Mouse (Mus musculus): ENCODE measurements around the gene Gm42517. TPM values are rescaled to one million over a fixed set of nuclear protein-coding genes. Genes with fewer than 3 reads are reported as not detected.

The Gm42517 gene
- 0.05 and 0.07 TPM in 2 replicates for polyA plus RNA-seq (2015; fragmentation: Nextera tagmentation; extraction: Ambion mirVana)

DNA sequence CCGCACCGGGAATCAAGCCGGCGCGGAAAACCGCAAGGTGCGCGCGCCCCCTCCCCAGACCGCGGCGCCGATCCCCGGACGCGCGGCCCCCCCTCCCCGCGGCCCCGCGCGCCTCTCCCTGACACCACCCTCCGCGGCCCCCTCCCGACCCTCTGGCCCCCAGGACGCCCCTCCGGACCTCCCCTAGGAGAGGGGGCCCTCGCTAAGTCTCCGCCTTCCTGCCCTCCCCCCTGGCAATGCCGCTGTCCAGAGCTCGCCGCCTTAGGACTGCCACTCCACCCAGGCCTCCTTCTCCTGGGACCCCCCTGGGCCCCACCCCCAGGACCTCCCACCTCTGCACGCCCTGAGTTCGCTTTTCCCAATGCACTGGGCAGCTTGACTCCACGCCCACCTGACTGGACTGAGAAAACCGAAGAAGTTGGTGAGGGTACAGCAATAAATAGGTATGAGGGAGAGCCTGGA, at the start of gene Gm42517:
Gm42517 (minus strand) TSS at position 52 of the 462 bp plus-strand sequence.
- peak within 1 kb of the TSS; percentile 71 for H3K4me2 ChIP-seq
- DNase-seq (no peak), ATAC-seq (ENCODE audit: low read depth) (0 out of 2 replicates have a peak, but pooled peaks have one; percentile 18)
- no peak within 1 kb of the TSS for H3K27ac ChIP-seq
- no peaks in the 10 kb centered on the region for H3K36me3 ChIP-seq
- H3K27me3 ChIP-seq = peaks cover 98% of the 10 kb centered on the region
- no peaks in the 10 kb centered on the region for H3K9me3 ChIP-seq (replicated peaks)
- WGBS (ENCODE audit: insufficient replicate concordance) = 3% methylated on average over 32 of the region's 36 CpGs
- H3K4me1 ChIP-seq (replicated peaks) = peaks cover 25% of the 10 kb centered on the region
- peak within 1 kb of the TSS; percentile 56 for H3K4me3 ChIP-seq (replicated peaks)
- H3K9ac ChIP-seq = no peak within 1 kb of the TSS

- Histone ChIP-seq H3K4me3 (replicated peaks) (no peak overlapping the region), H3K27me3 (no peaks in the 10 kb centered on the region), H3K9me3 (replicated peaks) (no peaks in the 10 kb centered on the region), H3K9ac (no peak overlapping the region), H3K36me3 (no peaks in the 10 kb centered on the region), H3K4me1 (replicated peaks) (no peaks in the 10 kb centered on the region), H3K4me2 (no peak overlapping the region), H3K27ac (no peak overlapping the region)
- DNase-seq (no peak), ATAC-seq (ENCODE audit: low read depth) (no peak)
- WGBS (ENCODE audit: insufficient replicate concordance) = 47% methylated on average over 2 of the region's 2 CpGs
Observed at GRCm38 (mm10) chr5:108414711-108415110, 47.0 kb upstream of the Gm42517 start.

DNA sequence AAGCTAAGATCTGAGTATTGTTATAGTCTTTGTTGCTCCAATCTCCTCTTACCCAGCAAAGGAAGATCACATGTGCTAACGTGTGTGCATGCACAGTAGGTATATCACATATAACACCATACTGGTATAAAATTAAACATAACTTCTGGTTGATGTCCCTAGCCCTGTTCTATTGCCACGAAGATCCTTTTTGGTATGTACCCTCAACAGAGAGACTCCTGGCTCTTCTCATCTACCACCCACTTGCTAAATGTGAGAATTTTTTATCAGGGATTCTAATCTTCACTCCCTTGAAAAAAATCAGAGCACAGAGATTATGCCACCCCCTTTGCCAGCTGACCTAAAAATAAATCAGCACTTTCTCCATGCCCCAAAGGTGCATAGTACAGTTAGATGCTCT, 39.3 kb upstream of the Gm42517 start:
- WGBS (ENCODE audit: insufficient replicate concordance) = 67% methylated on average over 2 of the region's 2 CpGs
- no peak overlapping the region for H3K4me3 ChIP-seq (replicated peaks)

GRCm38 (mm10) chr5:108405460-108405859, 37.7 kb upstream of the Gm42517 start:
- WGBS (ENCODE audit: insufficient replicate concordance) = 4% methylated on average over 1 of the region's 1 CpGs

More for the DNA sequence above, 39.3 kb upstream of the Gm42517 start:
- H3K9me3 ChIP-seq (replicated peaks) = no peaks in the 10 kb centered on the region
- ATAC-seq (ENCODE audit: low read depth) (no peak), DNase-seq (no peak)
- no peak overlapping the region for H3K27ac ChIP-seq
- no peak overlapping the region for H3K4me2 ChIP-seq
- H3K4me1 ChIP-seq (replicated peaks) = no peaks in the 10 kb centered on the region; the same call in none of the 2 replicates
- H3K27me3 ChIP-seq = no peaks in the 10 kb centered on the region
- H3K9ac ChIP-seq = no peak overlapping the region
- H3K36me3 ChIP-seq = no peaks in the 10 kb centered on the region

GRCm38 (mm10) chr5:108403453-108403852, 35.7 kb upstream of the Gm42517 start:
- DNase-seq (no peak), ATAC-seq (ENCODE audit: low read depth) (no peak)
- no peaks in the 10 kb centered on the region for H3K9me3 ChIP-seq (replicated peaks)
- peaks cover 6% of the 10 kb centered on the region for H3K4me1 ChIP-seq (replicated peaks)
- no peak overlapping the region for H3K4me3 ChIP-seq (replicated peaks)
- 32% methylated on average over 4 of the region's 4 CpGs for WGBS (ENCODE audit: insufficient replicate concordance)
- H3K9ac ChIP-seq = no peak overlapping the region
- H3K27me3 ChIP-seq = no peaks in the 10 kb centered on the region
- no peak overlapping the region for H3K4me2 ChIP-seq
- no peak overlapping the region for H3K27ac ChIP-seq
- H3K36me3 ChIP-seq = no peaks in the 10 kb centered on the region

More at GRCm38 (mm10) chr5:108405460-108405859, 37.7 kb upstream of the Gm42517 start:
- no peak overlapping the region for H3K4me3 ChIP-seq (replicated peaks)
- DNase-seq (no peak), ATAC-seq (ENCODE audit: low read depth) (peak; percentile 48; the same call in 1 of the 2 replicates)
- H3K36me3 ChIP-seq = no peaks in the 10 kb centered on the region
- H3K27ac ChIP-seq = no peak overlapping the region
- H3K9me3 ChIP-seq (replicated peaks) = no peaks in the 10 kb centered on the region
- H3K4me1 ChIP-seq (replicated peaks) = no peaks in the 10 kb centered on the region; the same call in none of the 2 replicates
- H3K27me3 ChIP-seq = no peaks in the 10 kb centered on the region
- no peak overlapping the region for H3K9ac ChIP-seq
- no peak overlapping the region for H3K4me2 ChIP-seq

DNA sequence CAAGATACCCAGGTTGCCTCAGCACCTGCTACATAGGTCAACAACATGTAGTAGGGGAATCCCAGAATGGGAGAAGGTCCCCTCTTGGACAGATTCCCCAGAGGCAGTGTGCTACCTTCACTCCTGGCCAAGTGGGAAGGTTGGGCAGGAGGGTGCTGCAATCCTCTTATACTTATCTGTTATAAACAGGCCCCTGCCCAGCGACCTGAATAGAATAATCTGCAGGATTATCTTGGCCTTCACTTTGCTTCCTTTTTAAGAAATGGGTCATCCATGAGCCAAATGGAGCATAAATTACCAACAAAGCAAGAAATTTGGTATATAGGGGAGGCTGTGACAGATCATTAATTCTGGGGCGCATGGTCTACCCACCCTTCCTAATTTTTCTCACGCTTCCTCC, 22.0 kb upstream of the Gm42517 start:
- H3K27ac ChIP-seq = no peak overlapping the region
- H3K9me3 ChIP-seq (replicated peaks) = no peaks in the 10 kb centered on the region
- no peak overlapping the region for H3K4me3 ChIP-seq (replicated peaks)
- DNase-seq = no peak
- no peaks in the 10 kb centered on the region for H3K4me1 ChIP-seq (replicated peaks)
- no peak for ATAC-seq (ENCODE audit: low read depth)
- no peak overlapping the region for H3K9ac ChIP-seq
- 55% methylated on average over 3 of the region's 3 CpGs for WGBS (ENCODE audit: insufficient replicate concordance)
- no peak overlapping the region for H3K4me2 ChIP-seq
- H3K36me3 ChIP-seq = no peaks in the 10 kb centered on the region
- H3K27me3 ChIP-seq = peaks cover 9% of the 10 kb centered on the region

DNA sequence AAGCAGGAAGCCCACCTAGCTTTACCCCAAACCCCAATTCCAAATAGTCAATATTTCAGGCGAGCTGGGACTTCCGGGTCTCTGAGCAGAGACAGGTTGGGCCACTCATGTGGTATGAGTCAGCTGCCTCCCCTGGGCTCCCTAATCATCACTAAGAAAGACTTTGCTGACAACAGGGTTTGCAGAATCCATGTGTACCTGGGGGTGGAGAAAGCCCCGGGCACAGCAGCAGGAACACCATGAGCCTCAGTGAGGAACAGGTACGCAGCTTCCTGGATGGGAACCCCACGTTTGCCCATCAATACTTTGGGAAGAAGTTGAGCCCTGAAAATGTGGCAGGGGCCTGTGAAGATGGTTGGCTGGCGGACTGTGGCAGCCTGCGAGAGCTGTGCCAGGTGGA, 20.5 kb upstream of the Gm42517 start, which contains the start of gene Pde6b:
Pde6b (plus strand) TSS at position 191 of the 400 bp plus-strand sequence.
- Histone ChIP-seq H3K4me2 (no peak within 1 kb of the TSS), H3K4me3 (replicated peaks) (no peak within 1 kb of the TSS), H3K9ac (no peak within 1 kb of the TSS), H3K9me3 (replicated peaks) (no peaks in the 10 kb centered on the region), H3K4me1 (replicated peaks) (no peaks in the 10 kb centered on the region), H3K27me3 (peaks cover 9% of the 10 kb centered on the region), H3K36me3 (no peaks in the 10 kb centered on the region), H3K27ac (no peak within 1 kb of the TSS)
- WGBS (ENCODE audit: insufficient replicate concordance) = 52% methylated on average over 7 of the region's 7 CpGs
- no peak for DNase-seq
- ATAC-seq (ENCODE audit: low read depth) = no peak

DNA sequence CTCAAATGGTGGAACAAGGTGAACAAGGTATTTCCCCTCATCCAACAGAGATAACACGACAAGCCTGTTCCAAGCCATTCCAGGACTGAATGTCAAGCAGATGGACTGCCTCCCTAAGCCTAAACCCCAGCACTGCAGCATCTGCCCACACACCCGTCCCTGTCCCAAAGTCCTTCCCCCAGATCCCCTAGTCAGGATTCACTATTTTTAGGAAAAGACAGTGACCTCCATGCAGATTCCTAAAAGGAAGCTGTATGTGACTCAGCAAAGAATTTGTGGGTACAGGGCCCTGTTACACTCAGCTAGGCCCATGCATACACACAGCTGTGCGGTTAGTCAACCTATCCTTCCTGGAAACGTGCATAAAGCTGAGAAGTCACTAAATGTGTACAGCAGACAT, 18.7 kb upstream of the Gm42517 start:
- H3K27ac ChIP-seq = no peak overlapping the region
- H3K9me3 ChIP-seq (replicated peaks) = no peaks in the 10 kb centered on the region
- H3K4me2 ChIP-seq = no peak overlapping the region
- H3K36me3 ChIP-seq = no peaks in the 10 kb centered on the region
- H3K4me1 ChIP-seq (replicated peaks) = no peaks in the 10 kb centered on the region
- no peak for DNase-seq
- no peak overlapping the region for H3K9ac ChIP-seq
- WGBS (ENCODE audit: insufficient replicate concordance) = 47% methylated on average over 4 of the region's 4 CpGs
- no peak for ATAC-seq (ENCODE audit: low read depth)
- peaks cover 9% of the 10 kb centered on the region for H3K27me3 ChIP-seq
- H3K4me3 ChIP-seq (replicated peaks) = no peak overlapping the region

- no peaks in the 10 kb centered on the region for H3K4me1 ChIP-seq (replicated peaks)
- no peaks in the 10 kb centered on the region for H3K36me3 ChIP-seq
- no peaks in the 10 kb centered on the region for H3K9me3 ChIP-seq (replicated peaks)
- H3K4me2 ChIP-seq = no peak overlapping the region
- H3K27ac ChIP-seq = no peak overlapping the region
- H3K9ac ChIP-seq = no peak overlapping the region
- WGBS (ENCODE audit: insufficient replicate concordance) = 71% methylated on average over 2 of the region's 2 CpGs
- H3K27me3 ChIP-seq = peaks cover 9% of the 10 kb centered on the region
- H3K4me3 ChIP-seq (replicated peaks) = no peak overlapping the region
- DNase-seq = no peak
- ATAC-seq (ENCODE audit: low read depth) = no peak
Observed at GRCm38 (mm10) chr5:108385632-108386031, 17.9 kb upstream of the Gm42517 start.

- Histone ChIP-seq H3K27ac (no peak overlapping the region), H3K36me3 (no peaks in the 10 kb centered on the region), H3K4me1 (replicated peaks) (no peaks in the 10 kb centered on the region), H3K4me2 (no peak overlapping the region), H3K9me3 (replicated peaks) (no peaks in the 10 kb centered on the region), H3K9ac (no peak overlapping the region), H3K4me3 (replicated peaks) (no peak overlapping the region), H3K27me3 (peaks cover 16% of the 10 kb centered on the region)
- DNase-seq (no peak), ATAC-seq (ENCODE audit: low read depth) (no peak)
- WGBS (ENCODE audit: insufficient replicate concordance) = 71% methylated on average over 4 of the region's 4 CpGs
Observed at GRCm38 (mm10) chr5:108378346-108378745, 10.6 kb upstream of the Gm42517 start.

GRCm38 (mm10) chr5:108376059-108376458, 8.3 kb upstream of the Gm42517 start:
- Histone ChIP-seq H3K27me3 (peaks cover 37% of the 10 kb centered on the region), H3K9ac (no peak overlapping the region), H3K4me2 (no peak overlapping the region), H3K4me3 (replicated peaks) (no peak overlapping the region), H3K4me1 (replicated peaks) (no peaks in the 10 kb centered on the region), H3K36me3 (no peaks in the 10 kb centered on the region), H3K9me3 (replicated peaks) (no peaks in the 10 kb centered on the region), H3K27ac (no peak overlapping the region)
- WGBS (ENCODE audit: insufficient replicate concordance) = 17% methylated on average over 1 of the region's 1 CpGs
- DNase-seq = no peak
- no peak for ATAC-seq (ENCODE audit: low read depth)

GRCm38 (mm10) chr5:108374079-108374478, 6.4 kb upstream of the Gm42517 start:
- Histone ChIP-seq H3K9ac (no peak overlapping the region), H3K9me3 (replicated peaks) (no peaks in the 10 kb centered on the region), H3K4me3 (replicated peaks) (no peak overlapping the region), H3K27me3 (peaks cover 57% of the 10 kb centered on the region), H3K4me1 (replicated peaks) (peaks cover 5% of the 10 kb centered on the region), H3K27ac (no peak overlapping the region), H3K4me2 (no peak overlapping the region), H3K36me3 (no peaks in the 10 kb centered on the region)
- no peak for DNase-seq
- ATAC-seq (ENCODE audit: low read depth) = no peak
- WGBS (ENCODE audit: insufficient replicate concordance) = 60% methylated on average over 5 of the region's 5 CpGs
